Mouse (Mus musculus): Measurements from ENCODE around the gene Itgb1. TPM values are rescaled to one million over a fixed set of nuclear protein-coding genes. Genes with fewer than 3 reads are reported as not detected.

Gene Itgb1
- 10 to 100 TPM; 33.6 to 34.3 TPM for total RNA-seq (2021)
- long read RNA-seq, transcript Itgb1-201 (16 exons, 3,815 nt) = major isoform, 45 of 53 reads
- long read RNA-seq, partial matches to known transcripts = 3 of 53 reads
- long read RNA-seq, other reads (novel, unspliced or antisense) = 5 of 53 reads

GRCm38 (mm10) chr8:128685507-128686428 lies at the start of gene Itgb1:
Itgb1 (plus strand) TSS chr8:128685654.
- DNase-seq (ENCODE audit: low spot score in 2 of 2) = peak; percentile 82 to 86

- no peak for DNase-seq (ENCODE audit: low spot score in 2 of 2)
Measured at GRCm38 (mm10) chr8:128643104-128643503, 42.4 kb upstream of the Itgb1 start.

DNA sequence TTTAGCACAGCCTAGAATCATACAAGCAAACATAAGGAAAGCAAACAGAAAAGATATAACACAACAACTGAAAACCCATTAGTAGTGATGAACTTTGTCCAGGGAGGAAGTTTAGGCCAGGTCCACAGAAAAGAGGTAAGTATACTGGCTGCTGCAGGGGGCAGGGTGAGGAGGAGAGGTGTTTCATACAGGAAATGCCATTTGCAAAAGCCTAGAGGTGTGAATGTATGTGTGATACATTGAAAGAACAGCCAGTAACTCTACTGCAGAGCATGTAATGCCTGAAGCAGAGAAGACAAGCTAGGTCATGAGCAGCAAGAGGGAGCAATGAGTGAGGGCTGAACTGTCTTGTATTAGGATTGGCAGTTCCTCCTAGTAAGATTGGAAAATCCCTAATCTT lies 40.0 kb upstream of the Itgb1 start:
- DNase-seq (ENCODE audit: low spot score in 2 of 2) = no peak

DNA sequence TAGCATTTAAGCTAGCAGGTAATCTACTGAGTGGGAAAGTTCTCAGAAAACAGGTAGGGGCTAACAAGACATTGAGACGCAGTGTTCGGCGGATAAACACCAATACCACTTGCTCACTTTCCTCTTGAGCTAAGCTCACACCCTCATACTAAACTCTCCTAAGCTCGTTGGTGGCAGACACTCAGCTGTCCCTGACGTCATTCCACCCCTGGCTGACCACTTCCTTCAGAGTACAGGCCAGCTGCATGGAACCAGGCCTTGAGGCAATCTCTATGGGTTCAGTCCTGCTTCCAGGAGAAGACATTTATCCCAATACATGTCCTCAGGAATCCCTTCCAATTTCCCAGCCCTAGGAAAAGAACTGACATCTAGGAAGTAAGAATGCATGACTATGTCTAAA lies 39.0 kb upstream of the Itgb1 start:
- DNase-seq (ENCODE audit: low spot score in 2 of 2) = no peak

DNA sequence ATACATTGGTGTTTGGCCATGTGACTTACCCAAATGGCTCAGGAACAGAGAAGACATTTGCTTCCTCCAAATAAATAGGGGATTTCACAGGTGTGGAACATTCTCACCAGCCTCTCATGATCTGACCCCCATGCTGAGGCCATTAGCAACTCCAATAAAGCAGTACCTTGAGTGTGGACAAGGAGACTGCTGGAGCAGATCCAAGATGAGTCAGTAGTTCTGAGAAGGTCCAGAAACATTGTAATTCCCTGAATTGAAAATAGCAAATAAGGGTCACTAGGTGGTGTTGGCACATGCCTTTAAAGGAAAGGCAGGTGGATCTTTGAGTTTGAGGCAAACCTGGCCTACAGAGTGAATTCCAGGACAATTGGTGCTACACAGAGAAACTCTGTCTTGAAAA lies 37.4 kb upstream of the Itgb1 start:
- no peak for DNase-seq (ENCODE audit: low spot score in 2 of 2)

- no peak for DNase-seq (ENCODE audit: low spot score in 2 of 2)
Measured at GRCm38 (mm10) chr8:128650331-128650855, 35.1 kb upstream of the Itgb1 start.

GRCm38 (mm10) chr8:128652399-128653109 lies 32.9 kb upstream of the Itgb1 start:
- DNase-seq (ENCODE audit: low spot score in 2 of 2) = peak in 1 of 2 experiments; percentile 71

- DNase-seq (ENCODE audit: low spot score in 2 of 2) = no peak
Measured at GRCm38 (mm10) chr8:128653642-128654364, 31.7 kb upstream of the Itgb1 start.

DNA sequence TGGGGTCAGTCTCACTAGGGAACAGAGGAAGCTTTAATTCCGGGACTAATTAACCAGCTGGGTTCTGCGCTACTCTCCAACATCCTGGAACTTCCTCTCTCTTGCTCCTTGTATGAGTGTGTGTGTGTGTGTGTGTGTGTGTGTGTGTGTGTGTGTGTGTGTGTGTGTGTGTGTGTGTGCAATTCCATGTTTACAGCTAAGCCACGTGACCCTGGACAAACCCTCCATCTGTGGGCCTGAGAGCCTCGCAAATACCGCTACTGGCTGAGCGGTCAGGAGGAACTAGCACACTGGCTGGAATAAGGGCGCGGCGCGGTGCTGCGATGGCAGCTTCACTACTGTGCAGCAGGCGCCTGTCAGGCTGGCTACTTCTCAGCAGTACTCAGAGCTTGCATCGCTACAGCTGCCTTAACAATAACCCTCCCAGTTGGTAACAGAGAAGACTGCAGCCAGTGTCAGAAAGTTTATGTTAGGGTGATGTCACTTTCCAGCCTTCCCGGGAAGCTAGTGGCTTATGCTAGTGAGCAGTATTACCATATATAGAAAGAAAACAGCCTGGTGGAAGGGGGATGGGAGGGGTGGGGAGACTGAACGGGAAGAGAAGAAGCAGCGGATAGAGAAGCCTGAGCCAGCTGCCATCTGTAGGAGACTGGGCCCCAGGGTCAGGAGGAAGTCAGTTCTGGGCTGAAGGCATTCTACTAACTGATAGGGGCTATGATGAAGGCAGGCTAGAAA lies 30.9 kb upstream of the Itgb1 start:
- peak in 1 of 2 experiments; percentile 39 for DNase-seq (ENCODE audit: low spot score in 2 of 2)

DNA sequence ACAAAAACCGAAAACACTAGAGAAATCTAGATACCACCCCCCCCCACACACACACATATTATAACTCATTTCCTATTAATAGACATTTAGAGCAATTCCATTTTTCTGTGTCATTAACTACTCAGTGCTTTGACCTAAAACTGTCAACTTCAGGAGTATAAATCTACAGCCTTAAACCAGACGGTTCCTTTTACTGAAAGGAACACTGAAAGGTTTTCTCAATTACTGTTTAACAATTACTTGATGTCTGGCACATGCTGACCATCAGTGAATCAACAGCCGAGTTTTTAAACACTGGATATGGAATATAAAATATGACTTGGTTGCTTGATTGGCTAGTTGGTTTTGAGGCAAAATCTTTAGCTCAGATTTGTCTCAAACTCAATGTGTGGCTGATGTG lies 23.3 kb upstream of the Itgb1 start:
- no peak for DNase-seq (ENCODE audit: low spot score in 2 of 2)

- no peak for DNase-seq (ENCODE audit: low spot score in 2 of 2)
Measured at GRCm38 (mm10) chr8:128662696-128663095, 22.8 kb upstream of the Itgb1 start.

- DNase-seq (ENCODE audit: low spot score in 2 of 2) = no peak
Measured at GRCm38 (mm10) chr8:128663106-128663505, 22.3 kb upstream of the Itgb1 start.

DNA sequence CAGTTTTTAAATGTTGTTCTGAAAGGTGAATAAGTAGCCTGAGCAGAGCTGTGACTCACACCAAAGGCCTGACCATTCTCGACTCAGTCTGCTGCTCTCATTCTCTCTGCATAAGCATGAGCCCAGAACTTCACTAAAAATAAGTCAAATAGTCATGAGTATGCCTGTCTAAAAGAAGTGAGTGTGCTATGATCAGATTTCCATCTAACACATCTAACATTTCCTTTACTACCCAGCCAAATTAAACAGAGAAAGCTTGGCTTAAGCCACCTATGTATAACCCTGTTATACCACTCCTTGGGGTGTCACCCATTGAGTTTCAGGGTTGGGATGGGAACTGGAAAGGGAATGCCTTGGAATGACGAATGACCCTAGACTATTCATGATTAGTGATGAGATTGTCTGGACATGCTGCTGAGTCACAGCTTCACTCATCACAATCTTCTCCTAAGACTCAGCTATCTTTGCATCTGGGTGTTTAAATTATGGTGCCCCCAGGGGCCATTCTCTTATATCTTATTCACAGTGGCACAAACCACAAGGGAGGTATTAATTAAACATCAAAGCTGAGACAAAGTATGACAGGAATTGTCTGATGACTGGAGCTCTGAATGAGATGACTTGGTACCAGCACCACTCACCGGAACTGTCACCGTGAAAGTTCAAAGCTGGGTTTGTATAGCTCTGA lies 18.7 kb upstream of the Itgb1 start:
- no peak for DNase-seq (ENCODE audit: low spot score in 2 of 2)

- no peak for DNase-seq (ENCODE audit: low spot score in 2 of 2)
Measured at GRCm38 (mm10) chr8:128671813-128672212, 13.6 kb upstream of the Itgb1 start.

GRCm38 (mm10) chr8:128672441-128672840 lies 13.0 kb upstream of the Itgb1 start:
- no peak for DNase-seq (ENCODE audit: low spot score in 2 of 2)

- no peak for DNase-seq (ENCODE audit: low spot score in 2 of 2)
Measured at GRCm38 (mm10) chr8:128672950-128673349, 12.5 kb upstream of the Itgb1 start.

- no peak for DNase-seq (ENCODE audit: low spot score in 2 of 2)
Measured at GRCm38 (mm10) chr8:128675848-128676629, 9.4 kb upstream of the Itgb1 start.

- DNase-seq (ENCODE audit: low spot score in 2 of 2) = no peak
Measured at GRCm38 (mm10) chr8:128679909-128680308, 5.5 kb upstream of the Itgb1 start.

Measured in layer of hippocampus, adult 18-20 months (tissue).